Mouse (Mus musculus) C2C12 (cell line): Measurements from ENCODE around the gene Zc3h18. TPM values are rescaled to one million over a fixed set of nuclear protein-coding genes. Genes with fewer than 3 reads are reported as not detected.

Source experiments
- H3K27me3 ChIP-seq: one replicate; pipeline ENCODE4 v1.6.1; 2011; ENCODE audit not compliant: control insufficient read depth, insufficient read depth, insufficient read length
- H3K36me3 ChIP-seq: one replicate; pipeline ENCODE4 v1.6.1; 2011; ENCODE audit not compliant: control insufficient read depth, insufficient read depth
- H3K4me3 ChIP-seq: one replicate; pipeline ENCODE4 v1.5.1; 2011; ENCODE audit warnings: mild to moderate bottlenecking, control low read depth; ENCODE audit not compliant: poor library complexity, insufficient read depth, severe bottlenecking
- H3K79me2 ChIP-seq: one replicate; pipeline ENCODE4 v1.6.1; 2011; ENCODE audit not compliant: control insufficient read depth, insufficient read depth
- H3K79me3 ChIP-seq: one replicate; pipeline ENCODE4 v1.6.1; 2011; ENCODE audit warnings: low read depth, control low read depth
- H3ac ChIP-seq: one replicate; pipeline ENCODE3; 2011; ENCODE audit warnings: low read depth; ENCODE audit not compliant: control insufficient read depth, insufficient read length
- CEBPB ChIP-seq: IDR thresholded peaks from one replicate; pipeline ENCODE4 v1.6.1; 2011; ENCODE audit warnings: low read depth, mild to moderate bottlenecking, control low read depth, moderate library complexity
- CTCF ChIP-seq: IDR thresholded peaks from one replicate; pipeline ENCODE4 v1.5.1; 2011; ENCODE audit not compliant: control insufficient read depth, insufficient read depth, insufficient read length
- FOSL1 ChIP-seq: IDR thresholded peaks from one replicate; pipeline ENCODE4 v1.8.0; 2011; ENCODE audit warnings: mild to moderate bottlenecking, low read length; ENCODE audit not compliant: poor library complexity, insufficient read depth, severe bottlenecking
- MAX ChIP-seq: IDR thresholded peaks from one replicate; pipeline ENCODE4 v1.6.1; 2011; ENCODE audit warnings: mild to moderate bottlenecking, control low read depth
- MYOD1 ChIP-seq: IDR thresholded peaks from one replicate; pipeline ENCODE4 v1.6.1; 2011; ENCODE audit warnings: low read depth; ENCODE audit not compliant: control insufficient read depth, insufficient read length
- MYOG ChIP-seq: IDR thresholded peaks from one replicate; pipeline ENCODE4 v1.6.1; 2011; ENCODE audit not compliant: control insufficient read depth, insufficient read length; ENCODE audit errors: extremely low read depth
- USF1 ChIP-seq: IDR thresholded peaks from one replicate; pipeline ENCODE4 v1.6.1; 2011; ENCODE audit warnings: low read depth, mild to moderate bottlenecking, control low read depth, moderate library complexity
- polyA plus RNA-seq: library from polyadenylated mRNA; unstranded; fragments of >200 nt; fragmentation: generic; extraction: Trizol; gene quantifications from one replicate; pipeline ENCODE4 v1.2.1, GENCODE M21; 2012; ENCODE audit warnings: missing spikeins

Gene Zc3h18
- polyA plus RNA-seq, 1 experiment: 43.5 TPM

- Histone ChIP-seq H3K27me3 (no peaks in the 10 kb centered on the region), H3K79me3 (no peaks in the 10 kb centered on the region), H3K36me3 (no peaks in the 10 kb centered on the region), H3K79me2 (no peaks in the 10 kb centered on the region), H3K4me3 (no peak overlapping the region), H3ac (peak overlapping the region; percentile 53)
- TF ChIP-seq MAX (no peak), MYOD1 (no peak), MYOG (no peak), CEBPB (no peak), CTCF (no peak), FOSL1 (no peak), USF1 (no peak)
Observed at GRCm38 (mm10) chr8:122343758-122344157, 32.7 kb upstream of the Zc3h18 start.

DNA sequence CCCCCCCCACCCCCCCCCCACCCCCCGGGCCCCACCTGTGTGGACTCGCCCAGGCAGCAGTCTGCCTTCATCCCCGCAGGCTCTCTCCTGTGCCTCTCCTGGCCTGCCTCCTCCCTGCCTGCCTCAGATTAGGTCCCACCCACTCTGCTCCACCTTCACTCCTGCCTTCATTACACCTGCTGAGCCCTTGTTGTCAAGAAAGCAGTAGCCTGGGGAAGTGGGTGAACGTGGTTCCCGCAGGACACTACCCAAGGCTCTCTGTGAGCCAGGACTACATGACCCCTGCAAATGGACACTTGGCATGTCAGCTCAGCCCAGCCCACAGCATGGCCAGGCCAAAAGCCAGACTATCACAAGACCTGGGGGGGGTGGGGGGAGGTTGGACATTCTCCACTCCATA lies 32.2 kb upstream of the Zc3h18 start:
- Histone ChIP-seq H3K4me3 (no peak overlapping the region), H3K79me3 (no peaks in the 10 kb centered on the region), H3K79me2 (no peaks in the 10 kb centered on the region), H3K36me3 (no peaks in the 10 kb centered on the region), H3K27me3 (no peaks in the 10 kb centered on the region), H3ac (peak overlapping the region; percentile 37)
- no peak for TF ChIP-seq FOSL1
- TF ChIP-seq CTCF: no peak
- TF ChIP-seq MYOG: no peak
- no peak for TF ChIP-seq CEBPB
- TF ChIP-seq MYOD1: no peak
- TF ChIP-seq MAX: no peak

- no peaks in the 10 kb centered on the region for H3K79me2 ChIP-seq
- no peaks in the 10 kb centered on the region for H3K27me3 ChIP-seq
- TF ChIP-seq USF1 (no peak), MYOD1 (no peak), CEBPB (no peak), FOSL1 (no peak), MAX (no peak), MYOG (no peak), CTCF (no peak)
- H3K79me3 ChIP-seq: no peaks in the 10 kb centered on the region
- H3K36me3 ChIP-seq: no peaks in the 10 kb centered on the region
- H3K4me3 ChIP-seq: no peak overlapping the region
- H3ac ChIP-seq: no peak overlapping the region
Observed at GRCm38 (mm10) chr8:122345181-122346095, 31.0 kb upstream of the Zc3h18 start.

DNA sequence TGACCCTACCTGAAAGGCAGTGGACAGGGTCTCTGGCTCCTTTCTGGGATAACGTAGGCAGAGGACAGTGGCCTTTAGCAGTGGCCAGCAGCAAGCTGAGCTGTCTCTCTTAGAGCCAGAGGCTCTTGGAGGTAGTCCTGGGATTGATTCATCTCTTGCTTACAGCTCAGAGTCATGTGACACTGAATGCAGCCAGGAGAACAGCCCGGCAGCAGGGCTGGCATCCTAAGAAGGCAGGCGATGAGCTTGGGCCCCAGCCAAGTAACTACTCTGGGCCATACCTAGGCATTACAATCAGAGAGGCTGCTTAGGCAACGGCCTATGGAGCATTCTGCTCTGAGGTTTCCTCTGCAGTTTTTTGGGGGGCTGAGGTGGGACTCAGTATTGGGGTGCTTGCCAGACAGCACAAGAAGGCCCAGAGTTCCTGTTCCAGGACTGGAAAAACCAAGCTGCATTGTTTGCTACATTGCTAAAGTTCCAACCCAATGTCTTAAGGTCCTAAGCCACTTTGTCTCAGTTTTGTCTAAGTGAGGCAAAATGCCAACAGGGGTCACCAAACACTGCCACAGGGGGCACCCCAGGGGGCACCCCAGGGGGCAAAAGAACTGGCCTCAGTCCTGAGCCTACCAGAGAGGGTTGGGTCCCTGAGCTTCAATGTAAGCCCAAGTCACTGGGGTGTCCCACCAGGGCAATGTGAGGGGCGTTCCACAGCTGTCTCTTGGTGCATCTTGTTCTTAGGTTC lies 28.4 kb upstream of the Zc3h18 start:
- TF ChIP-seq USF1 (peak; percentile 91), FOSL1 (no peak), MAX (no peak), MYOD1 (no peak)

GRCm38 (mm10) chr8:122349357-122350297 lies 26.8 kb upstream of the Zc3h18 start:
- Histone ChIP-seq H3ac (no peak overlapping the region), H3K27me3 (no peaks in the 10 kb centered on the region), H3K79me2 (no peaks in the 10 kb centered on the region), H3K36me3 (no peaks in the 10 kb centered on the region), H3K79me3 (no peaks in the 10 kb centered on the region), H3K4me3 (no peak overlapping the region)
- TF ChIP-seq MAX: no peak
- TF ChIP-seq USF1: no peak
- no peak for TF ChIP-seq FOSL1
- TF ChIP-seq MYOG: no peak
- TF ChIP-seq CEBPB: no peak
- TF ChIP-seq MYOD1: no peak
- no peak for TF ChIP-seq CTCF

More for the DNA sequence above, 28.4 kb upstream of the Zc3h18 start:
- Histone ChIP-seq H3K36me3 (no peaks in the 10 kb centered on the region), H3ac (no peak overlapping the region), H3K27me3 (no peaks in the 10 kb centered on the region), H3K79me3 (no peaks in the 10 kb centered on the region), H3K79me2 (no peaks in the 10 kb centered on the region), H3K4me3 (no peak overlapping the region)
